Mouse (Mus musculus) layer of hippocampus, adult 8-10 months (tissue): ENCODE measurements around the gene Lyst. TPM values are rescaled to one million over a fixed set of nuclear protein-coding genes. Genes with fewer than 3 reads are reported as not detected.
"Not testable (repeated sequence)": the region's sequence is repeated elsewhere in the genome, so short reads cannot be mapped to it uniquely, and the experiment has no call there.

ENCODE experiments used
- DNase-seq, 2 experiments: peaks; one replicate each; pipeline ENCODE4 v3.0.0; 2022; ENCODE audit warnings: low spot score in 2 of 2
- total RNA-seq, 4 experiments: library from RNA; stranded (reverse); gene quantifications; 2 replicates each; pipeline ENCODE4 v1.2.4; 2022

Gene Lyst
- total RNA-seq, 4 experiments from 2014 or later = 81.9 to 115 (median 89.3) TPM

DNA sequence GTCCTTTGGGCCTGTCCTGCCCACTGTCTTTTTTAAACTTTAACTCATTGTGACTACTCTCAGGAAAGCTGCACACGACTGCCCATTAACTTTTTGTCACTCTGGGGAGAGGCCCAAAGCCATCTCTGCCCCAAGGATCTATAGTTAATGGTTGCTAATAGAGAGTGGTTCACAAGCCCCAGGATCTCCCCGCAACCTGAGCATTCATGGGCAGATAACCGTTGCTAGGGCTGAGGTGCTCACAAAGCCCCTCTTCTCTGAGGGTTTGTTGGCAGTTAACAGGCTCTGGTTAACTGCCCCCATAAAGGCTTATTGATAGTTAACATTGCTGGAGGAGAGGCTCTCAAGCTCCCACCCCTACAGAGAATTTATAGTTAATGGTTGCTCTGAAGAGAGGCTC lies 190.1 kb downstream of the Lyst start:
- no peak for DNase-seq

DNA sequence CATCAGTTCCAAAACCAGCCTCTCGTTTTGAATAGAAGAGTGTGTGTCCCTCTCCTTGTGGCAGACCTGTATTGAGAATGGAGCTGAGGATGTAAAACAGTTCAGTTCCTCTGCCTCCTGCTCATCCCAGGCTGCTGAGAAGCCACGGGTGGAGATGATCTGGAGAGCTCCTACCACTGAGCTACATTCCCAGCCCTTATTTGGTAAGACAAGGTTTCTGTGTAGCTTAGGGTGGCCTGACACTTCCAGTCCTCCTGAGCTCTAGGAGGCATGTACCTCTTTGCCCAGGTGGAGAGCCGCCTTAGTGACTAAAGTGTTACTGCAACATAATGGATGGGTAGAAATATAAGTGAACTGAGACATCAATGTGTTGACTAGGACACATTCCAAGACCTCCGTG lies 190.8 kb downstream of the Lyst start:
- no peak for DNase-seq

DNA sequence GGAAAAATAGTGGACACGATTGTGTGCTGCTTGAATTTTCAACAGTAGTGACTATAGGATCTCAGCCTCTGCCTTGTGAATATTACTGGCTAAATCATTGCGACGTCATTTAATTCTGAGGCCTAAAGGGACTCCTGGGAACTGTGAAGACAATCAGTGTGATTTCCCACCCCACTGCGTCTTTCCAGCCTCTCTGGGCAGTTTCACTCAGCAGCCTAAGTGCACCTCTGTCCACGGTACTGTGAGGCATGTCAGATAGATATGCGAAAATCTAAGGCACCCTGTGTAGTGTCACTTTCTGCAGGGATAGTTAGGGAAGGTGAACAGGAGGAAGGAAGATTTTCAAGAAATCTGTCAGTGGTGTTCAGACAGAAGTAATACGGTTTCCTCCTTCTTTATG lies 193.1 kb downstream of the Lyst start:
- no peak for DNase-seq

DNA sequence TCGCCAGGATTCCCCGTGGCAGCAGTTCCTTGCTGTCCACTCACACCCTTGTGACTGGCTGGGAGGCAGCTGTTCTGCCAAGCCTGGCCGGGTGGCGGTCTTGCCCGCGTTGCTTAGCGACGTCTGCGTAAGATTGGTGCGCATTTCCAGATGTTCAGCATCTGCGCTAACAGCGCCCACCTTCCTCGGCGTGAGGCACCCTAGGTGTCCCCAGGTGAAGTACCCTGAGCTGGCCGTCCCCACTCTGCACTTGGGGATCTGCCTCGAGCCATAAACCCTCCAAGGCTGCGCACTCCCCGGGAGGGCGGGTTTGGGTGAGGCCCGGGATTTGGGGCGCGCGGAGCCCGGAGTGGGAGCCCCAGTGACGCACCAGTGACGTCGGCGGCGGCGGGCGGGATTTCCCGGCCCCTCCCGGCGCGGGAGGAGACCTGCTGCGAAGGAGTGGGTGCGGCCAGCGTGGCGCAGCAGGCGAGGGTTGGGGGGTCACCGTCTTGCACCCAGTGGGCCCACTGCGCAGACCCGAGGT lies 193.8 kb downstream of the Lyst start, which contains the start of gene Gng4:
Gene Gng4 (plus strand): TSS at position 166 of the 526 bp plus-strand sequence.
- peak; percentile 48 to 65 for DNase-seq

DNA sequence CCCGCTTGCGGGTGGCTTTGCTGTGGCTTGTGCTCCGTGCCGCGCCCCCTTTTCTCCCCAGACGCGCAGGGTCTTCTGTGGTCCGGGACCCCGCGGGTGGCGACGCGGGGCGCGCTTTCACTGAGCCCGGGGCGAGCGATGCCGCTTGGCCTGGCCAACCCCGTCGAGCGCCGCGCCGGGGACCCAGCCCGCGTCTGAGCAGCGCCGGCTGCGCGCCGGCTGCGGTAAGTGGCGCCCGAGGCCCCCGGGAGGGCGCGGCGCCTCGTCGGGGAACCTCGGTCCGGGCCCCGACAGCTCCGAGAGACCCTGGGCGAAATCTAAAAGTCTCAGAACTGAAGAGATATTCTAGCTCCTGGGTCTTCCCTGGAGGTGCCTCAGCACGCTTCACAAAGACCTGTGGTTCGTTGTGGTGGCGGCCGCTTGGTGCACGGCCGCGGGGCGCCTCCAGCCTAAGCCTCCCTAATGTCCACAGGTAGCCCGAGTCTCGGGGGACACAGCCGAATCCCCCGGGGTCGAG lies 194.3 kb downstream of the Lyst start:
- DNase-seq = no peak

DNA sequence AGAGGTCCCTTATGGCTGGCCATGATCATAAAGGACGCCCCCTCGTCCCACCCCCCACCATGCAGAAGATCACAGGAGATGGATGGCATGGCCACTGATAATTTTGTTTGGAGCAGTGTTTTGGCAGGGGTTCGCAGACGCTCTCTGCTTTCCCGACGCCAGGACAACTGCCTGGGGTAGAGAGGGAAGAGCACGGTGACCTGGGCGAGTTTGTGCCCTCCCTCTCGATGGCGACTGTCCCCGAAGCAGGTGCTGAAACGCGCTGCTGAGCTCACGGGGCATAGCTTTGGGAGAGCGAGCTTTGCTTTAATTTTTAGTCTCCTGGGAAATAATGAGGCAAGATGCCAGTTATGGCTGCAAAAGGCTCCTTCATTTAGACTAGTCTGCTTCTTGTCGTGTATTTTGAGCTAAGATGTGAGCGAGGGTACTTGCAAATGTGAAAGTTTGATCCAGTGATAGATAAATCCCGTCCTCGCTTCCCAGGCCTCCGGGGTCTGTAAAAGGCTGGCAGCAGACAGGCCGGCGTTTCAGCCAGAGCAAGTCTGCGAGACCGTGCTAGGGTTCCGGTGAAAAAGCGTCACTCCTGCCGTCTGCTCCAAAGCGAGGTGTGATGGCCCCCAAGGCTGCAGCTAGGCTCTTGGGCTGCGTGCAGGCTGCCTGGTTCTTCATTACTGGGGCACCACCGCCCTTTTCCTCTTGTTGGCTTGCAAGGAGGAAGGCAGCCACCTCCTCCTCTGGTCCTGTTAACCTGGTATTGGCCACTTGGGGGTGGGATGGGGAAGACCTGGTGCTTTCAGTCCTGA lies 195.0 kb downstream of the Lyst start:
- DNase-seq = no peak

DNA sequence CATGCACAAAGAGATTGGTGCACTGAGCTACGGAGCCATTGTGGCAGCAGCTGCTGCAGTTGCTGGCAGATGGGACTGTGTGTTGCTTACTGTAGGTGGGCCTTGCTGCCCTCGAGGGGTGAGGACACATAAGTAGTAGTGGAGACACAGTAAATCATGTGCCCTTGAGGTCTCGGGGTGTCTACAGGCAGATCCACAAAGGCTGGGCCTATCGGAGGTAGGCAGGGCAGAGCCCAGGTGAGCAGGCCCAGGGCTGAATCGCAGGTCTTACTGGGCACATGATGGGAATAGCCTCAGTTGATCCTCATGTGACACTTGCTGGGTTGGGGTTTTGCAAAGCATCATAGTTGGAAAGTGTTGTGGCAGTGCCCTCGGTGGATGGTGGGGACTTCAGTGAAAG lies 196.8 kb downstream of the Lyst start:
- no peak for DNase-seq

DNA sequence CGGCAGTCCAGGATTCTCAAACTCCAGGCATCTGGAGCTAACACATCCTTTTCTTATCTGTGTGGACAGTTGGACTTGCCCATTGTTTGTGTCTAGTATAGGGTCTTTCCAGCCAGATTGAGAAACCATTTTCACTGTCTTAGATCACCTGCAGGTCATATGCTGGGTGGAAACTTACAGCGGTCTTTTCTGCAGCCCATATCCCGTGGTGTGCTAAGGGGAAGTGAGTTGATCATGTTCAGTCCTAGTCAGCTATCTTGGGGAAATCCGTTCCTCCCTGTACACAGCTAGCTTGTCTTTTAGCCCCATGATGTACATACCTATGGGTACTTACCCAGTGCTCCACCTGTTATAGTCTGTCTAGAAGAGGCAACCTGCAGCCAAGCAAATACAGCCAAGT lies 197.9 kb downstream of the Lyst start:
- no peak for DNase-seq

DNA sequence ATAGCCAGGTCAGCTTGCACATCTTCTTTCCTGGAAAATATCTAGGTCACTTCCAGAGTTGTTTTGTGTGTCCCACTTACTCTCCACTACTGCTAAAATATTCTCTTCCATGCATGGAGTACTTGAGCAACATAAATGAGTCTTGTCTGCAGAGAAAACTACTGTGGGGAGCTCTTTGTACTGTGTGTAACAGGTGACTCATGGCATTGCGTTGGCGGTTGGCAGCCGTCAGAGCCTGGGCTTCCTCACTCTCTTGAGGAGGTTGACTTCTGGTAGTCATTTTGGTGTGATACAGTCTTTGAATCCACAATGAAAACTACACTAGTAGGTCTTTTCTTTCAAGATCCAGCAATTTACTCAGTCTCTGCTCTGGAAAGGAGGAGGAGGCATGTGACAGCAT lies 201.8 kb downstream of the Lyst start:
- no peak for DNase-seq

DNA sequence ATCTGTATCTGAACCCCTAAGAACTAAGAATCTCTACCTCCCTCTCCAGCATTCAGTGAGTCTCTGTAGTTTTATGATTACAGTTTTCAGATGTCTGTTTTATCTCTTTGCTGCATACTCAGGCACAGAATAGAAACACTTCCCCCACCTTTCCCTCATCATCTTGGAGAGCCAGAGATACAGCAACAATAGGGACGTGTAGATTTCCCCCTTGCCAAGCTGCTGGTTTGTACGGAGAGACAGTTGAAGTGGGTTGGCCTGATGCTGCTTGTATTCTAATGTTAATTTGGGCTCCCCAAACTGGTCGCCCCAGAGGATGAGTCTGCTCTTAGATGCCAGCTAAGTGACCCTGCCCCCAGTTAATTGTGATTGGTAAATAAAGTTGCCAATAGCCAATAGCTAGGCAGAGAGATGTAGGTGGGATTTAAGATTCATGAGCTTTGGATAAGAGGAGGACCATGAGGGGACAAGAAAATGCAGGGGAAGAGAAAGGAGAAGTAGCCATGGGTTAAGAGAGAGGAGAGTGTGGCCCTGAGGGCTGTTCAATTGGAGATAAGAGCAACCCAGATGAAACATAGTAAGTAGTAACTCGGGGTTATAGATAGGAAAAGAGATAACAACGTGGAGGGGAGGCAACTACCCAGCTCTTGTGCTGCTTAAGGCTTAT lies 205.1 kb downstream of the Lyst start:
- no peak for DNase-seq

DNA sequence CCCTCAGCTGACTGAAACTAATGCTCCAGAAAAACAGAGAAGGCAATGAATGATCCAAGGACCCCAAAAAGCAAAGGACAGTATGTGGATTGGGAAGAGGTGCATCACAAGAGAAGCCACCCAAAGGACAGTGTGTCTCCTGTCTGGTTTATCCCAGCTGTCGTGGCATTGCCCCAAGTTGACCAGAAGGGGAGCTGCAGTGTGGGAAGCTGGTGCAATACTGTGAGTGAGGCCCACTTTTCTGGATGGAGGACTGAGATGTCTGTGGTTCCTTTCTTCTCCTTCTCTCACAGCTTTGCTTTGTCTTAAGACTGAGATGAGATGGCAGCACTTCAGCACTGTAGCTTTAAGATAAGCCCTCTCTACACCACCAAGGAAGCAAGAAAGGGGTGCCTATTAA lies 205.9 kb downstream of the Lyst start:
- no peak for DNase-seq

DNA sequence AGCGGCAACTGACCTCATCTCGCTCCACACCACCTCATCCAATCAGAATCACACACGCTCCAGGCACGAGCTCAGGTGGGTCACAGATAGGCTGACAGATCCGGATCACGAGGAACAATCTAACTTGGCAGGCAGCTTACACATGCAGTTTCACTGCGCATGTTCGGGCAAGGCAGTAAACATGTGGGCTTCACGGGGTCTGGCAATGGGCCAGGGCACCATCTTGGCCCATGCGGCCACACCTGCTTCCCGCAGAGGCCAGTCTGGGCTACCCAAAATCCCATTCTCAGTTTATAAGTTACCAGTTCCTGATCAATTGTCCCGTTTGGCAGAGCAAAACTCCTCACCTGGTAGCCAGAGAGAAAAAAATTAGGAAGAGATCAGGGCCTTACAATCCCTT lies 207.6 kb downstream of the Lyst start:
- not testable (repeated sequence) for DNase-seq

DNA sequence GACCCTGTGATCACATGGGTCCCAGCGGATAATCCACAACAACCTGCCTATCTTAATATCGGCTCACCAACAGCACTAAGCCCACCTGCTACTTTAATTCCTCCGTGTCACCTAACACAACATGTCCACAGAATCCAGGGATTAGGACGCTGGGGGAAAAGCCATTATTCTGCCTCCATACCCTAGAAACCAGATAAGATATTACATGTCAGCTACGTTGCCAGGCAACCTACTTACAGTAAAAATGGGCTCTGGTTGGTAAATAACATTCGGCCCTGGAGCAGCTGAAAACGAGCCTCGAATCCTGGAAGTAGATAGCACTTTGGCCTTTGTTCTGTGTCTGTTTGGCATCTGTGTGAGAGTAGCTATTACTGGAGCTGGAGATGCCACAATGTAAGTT lies 208.6 kb downstream of the Lyst start:
- DNase-seq = no peak

DNA sequence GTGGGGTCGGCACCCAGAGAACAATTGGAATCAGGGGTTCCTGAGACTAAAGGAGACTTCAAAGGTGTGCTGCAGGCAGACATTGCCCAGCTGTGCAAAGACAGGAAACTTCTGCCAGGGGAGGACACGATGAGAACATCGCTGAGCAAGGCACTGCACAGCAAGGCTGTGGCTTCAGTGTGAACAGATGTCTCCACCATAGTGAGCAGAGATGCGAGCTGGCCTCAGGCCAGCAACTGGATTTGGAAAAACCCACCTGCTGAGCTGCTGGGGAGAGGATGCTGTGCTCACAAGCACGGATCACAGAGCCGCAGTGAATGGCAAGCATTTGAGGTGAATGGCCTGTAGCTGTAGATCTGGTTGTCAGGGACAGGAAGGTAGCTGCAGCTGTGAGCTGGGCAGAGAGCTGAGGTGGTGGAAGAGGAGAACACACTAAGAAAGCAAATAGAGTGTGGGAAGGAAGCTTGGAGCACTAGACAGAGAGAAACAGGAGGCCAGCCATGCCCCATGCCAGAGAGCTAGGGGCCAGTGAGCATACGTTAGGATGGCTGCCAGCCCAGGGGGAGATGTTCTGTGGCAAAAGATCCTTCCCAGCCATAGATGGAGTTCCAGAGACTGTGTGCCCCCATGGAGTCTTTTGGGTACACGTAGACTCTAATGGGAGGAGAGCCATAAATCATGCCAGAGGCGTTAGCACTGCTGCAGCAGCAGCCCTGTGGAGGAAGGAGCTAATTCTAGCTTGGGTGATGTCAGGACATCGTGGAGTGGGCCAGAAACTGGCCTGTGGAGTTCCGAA lies 218.3 kb downstream of the Lyst start:
- no peak for DNase-seq

DNA sequence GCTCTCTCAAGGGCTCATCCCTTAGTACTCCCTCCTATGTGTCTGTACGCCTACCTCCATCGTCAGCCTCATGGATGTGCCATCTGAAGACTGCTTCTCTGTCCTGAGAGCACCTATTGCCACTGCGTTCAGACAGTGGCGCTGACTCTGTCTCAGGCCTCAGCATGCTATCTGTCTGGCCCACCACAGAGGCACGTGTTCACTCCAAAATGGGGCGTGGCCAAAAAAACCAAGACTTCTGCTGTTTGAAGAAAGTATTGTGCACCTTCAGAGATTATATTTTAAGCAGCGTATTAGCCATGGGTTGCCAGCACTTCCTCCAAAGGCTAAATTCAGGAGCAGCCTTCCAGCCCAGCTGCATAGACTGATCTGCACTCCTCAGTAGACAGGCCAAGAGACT lies 220.7 kb downstream of the Lyst start:
- DNase-seq = no peak

DNA sequence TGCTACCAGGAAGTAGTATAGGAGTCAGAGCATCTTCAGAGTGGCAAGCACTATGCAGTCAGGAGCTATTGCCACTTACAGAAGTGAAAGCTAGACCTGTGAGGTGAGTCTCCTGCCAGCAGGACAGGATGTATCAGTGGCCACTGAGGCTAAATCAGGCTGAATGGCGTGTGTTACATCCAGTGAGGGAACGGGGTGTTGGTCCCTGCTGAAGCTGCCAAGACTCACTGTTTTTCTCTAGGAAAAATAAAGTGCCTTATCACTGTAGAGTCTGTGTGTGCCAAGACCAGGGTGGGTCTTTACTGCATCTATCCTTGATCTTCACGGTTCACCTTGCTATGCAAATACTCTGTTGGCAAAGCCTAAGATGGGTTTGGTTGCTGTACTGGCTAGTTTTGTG lies 228.5 kb downstream of the Lyst start:
- DNase-seq = no peak

DNA sequence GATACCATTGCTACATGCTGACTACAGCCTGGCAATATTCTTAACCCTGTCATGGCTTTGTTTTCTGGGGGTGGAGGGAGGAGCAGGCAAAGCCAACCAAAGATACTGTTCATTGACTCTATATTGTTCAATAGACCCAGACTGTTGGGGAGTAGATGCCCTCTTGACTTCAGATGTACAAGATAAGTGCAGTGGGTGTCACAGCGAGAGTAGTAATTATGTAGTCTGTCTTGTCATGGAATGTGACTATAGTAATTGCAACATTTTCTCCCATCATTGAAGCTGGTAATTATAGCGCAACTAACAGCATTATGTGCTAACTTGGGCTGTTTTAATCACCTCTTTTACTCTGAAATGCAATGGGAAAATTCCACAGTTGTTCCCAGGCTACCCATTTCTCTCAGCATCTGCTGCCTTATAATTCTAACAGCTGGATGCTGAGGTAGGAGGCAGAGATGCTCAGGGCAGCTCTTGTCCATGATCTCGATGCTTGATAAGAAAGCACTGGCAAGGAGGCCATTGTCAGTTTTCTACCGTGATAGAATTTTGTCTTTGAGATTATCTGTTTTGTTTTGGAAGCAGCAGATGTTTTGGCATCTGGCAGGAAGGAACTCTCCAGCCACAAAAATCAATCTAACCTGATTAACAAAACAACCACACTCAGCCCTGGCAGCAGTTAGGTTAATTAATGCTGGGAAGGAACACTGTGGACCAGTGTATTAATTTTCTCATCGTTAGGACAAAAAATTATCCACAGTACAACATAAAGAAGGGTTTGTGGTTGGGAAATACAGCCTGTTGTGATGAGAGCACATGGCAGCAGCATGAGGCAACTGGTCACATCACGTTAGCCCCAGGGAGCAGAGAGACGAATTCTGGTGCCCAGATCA lies 230.3 kb downstream of the Lyst start:
- no peak for DNase-seq

DNA sequence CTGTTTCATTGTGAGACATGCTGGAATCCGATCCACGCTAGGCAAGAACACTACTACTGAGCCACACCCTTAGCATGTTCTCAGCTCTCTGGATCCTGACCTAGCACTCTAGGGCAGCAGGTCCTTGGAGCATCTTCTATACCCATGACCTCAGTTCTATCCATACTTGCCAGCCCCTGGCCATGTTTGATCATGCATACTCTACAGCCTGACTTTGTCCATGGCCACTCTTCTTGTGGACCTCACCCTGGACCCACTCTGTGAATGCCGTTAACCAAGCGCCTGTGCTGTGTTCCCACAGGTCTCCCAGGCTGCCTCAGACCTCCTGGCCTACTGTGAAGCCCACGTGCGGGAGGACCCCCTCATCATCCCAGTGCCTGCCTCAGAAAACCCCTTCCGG lies 234.7 kb downstream of the Lyst start:
- DNase-seq = no peak

DNA sequence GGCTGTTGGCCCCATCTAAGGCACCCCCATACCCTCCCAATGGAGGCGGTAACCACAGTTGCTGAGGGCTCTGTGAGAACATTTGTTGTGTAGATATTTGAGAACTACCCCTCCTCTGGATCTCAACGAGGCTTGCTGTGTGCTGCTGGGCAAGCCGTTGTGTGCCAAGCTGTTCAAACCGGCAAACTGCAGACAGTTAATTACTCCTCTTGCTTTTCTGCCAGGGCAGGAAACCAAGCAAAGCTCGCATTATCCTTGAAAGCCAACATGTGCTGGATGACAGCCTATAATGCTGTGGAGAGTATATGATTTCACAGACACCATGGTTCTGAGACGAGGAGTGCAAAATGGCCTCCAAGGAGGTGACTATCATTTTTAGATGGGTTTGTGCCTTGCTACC lies 236.3 kb downstream of the Lyst start:
- DNase-seq = no peak

DNA sequence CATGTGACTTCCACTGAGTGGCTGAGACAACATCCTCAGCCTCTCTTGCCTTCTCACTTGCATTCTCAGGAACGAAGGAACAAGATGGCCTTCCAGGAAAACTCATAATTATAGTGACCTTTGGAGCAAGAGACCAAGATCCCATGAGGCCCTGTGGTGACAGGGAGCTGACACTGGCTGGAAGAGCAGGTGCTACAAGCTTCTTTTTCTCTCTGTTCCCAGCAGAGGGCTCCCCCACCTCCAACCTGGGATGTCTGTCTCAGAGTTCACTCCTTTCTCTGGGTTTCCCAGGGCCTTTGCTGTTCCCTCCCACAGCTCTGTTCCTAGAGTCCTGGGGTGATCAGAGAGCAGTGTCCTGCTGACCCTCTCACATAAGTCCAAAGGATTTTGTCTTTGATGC lies 237.9 kb downstream of the Lyst start:
- DNase-seq = no peak
